8 mouse cellular contexts compared by ENCODE assay signal in genomic region chr17:66405601-66406000, GRCm38 (mm10). TPM values are rescaled to one million over a fixed set of nuclear protein-coding genes. Genes with fewer than 3 reads are reported as not detected.
DNase-seq lines count a peak whose midpoint lies in the region; ATAC-seq and TF ChIP-seq lines count a peak whose summit lies in the region.
"Had no signal": no experiment of that assay in that cellular context is flagged by ENCODE, and none has a peak within 500 bp of the region (broad histone marks: within the 10 kb centered on the region; RNA-seq: fewer than 3 reads in every experiment).

No protein-coding gene starts in this region.

- no peak for ATAC-seq in intestine, embryonic 14.5 days (replicated peaks; ENCODE audit: low FRiP score, low TSS enrichment, low read depth)
- no peak for ATAC-seq in intestine, embryonic 16.5 days
- no peak for ATAC-seq in embryonic facial prominence, embryonic 14.5 days (ENCODE audit: low read depth)
- no peak for ATAC-seq in limb, embryonic 15.5 days (ENCODE audit: insufficient number of reproducible peaks, low FRiP score, low TSS enrichment, low read depth)

- H3K4me1 ChIP-seq in intestine, embryonic 14.5 days (replicated peaks; ENCODE audit: control insufficient read depth, insufficient read depth, low read length) = peaks cover 40% of the 10 kb centered on the region
- H3K4me1 ChIP-seq in intestine, embryonic 16.5 days (ENCODE audit: control insufficient read depth, insufficient read depth, low read length) = peaks cover 34% of the 10 kb centered on the region
- H3K4me1 ChIP-seq in ES-Bruce4 (ENCODE audit: control insufficient read depth, insufficient read depth, low read length) = peaks cover 6% of the 10 kb centered on the region
- peaks cover 18% of the 10 kb centered on the region for H3K4me1 ChIP-seq in embryonic facial prominence, embryonic 14.5 days (ENCODE audit: control insufficient read depth, insufficient read depth, low read length)
- H3K4me1 ChIP-seq in limb, embryonic 15.5 days = peaks cover 11% of the 10 kb centered on the region

- no peak overlapping the region for H3K9ac ChIP-seq in intestine, embryonic 14.5 days (ENCODE audit: low read length)
- H3K9ac ChIP-seq in intestine, embryonic 16.5 days (ENCODE audit: low read depth, low read length) = no peak overlapping the region
- H3K9ac ChIP-seq in ES-Bruce4 (ENCODE audit: low read depth, poor library complexity, severe bottlenecking) = no peak overlapping the region
- H3K9ac ChIP-seq in embryonic facial prominence, embryonic 14.5 days (ENCODE audit: low read depth, low read length) = no peak overlapping the region
- H3K9ac ChIP-seq in limb, embryonic 15.5 days = no peak overlapping the region

- no peak for TF ChIP-seq POLR2A in ES-Bruce4 (IDR thresholded peaks at IDR 0.05; ENCODE audit: insufficient read depth, low read length)

- TF ChIP-seq CTCF in ES-Bruce4 (IDR thresholded peaks at IDR 0.05; ENCODE audit: low read depth, low read length) = no peak

- no peak overlapping the region for H3K4me3 ChIP-seq in intestine, embryonic 14.5 days (ENCODE audit: low read depth, low read length)
- H3K4me3 ChIP-seq in intestine, embryonic 16.5 days (ENCODE audit: low read length) = no peak overlapping the region
- no peak overlapping the region for H3K4me3 ChIP-seq in ES-Bruce4 (ENCODE audit: low read depth, low read length)
- no peak overlapping the region for H3K4me3 ChIP-seq in embryonic facial prominence, embryonic 14.5 days (ENCODE audit: low read depth, low read length)
- no peak overlapping the region for H3K4me3 ChIP-seq in limb, embryonic 15.5 days

- H3K9me3 ChIP-seq in intestine, embryonic 14.5 days (ENCODE audit: control insufficient read depth, low read length) = no peaks in the 10 kb centered on the region
- no peaks in the 10 kb centered on the region for H3K9me3 ChIP-seq in intestine, embryonic 16.5 days (ENCODE audit: control insufficient read depth, low read length)
- no peaks in the 10 kb centered on the region for H3K9me3 ChIP-seq in ES-Bruce4 (replicated peaks; ENCODE audit: control insufficient read depth, insufficient read depth, low read length, poor library complexity, severe bottlenecking)
- no peaks in the 10 kb centered on the region for H3K9me3 ChIP-seq in embryonic facial prominence, embryonic 14.5 days (ENCODE audit: control insufficient read depth, low read length)
- H3K9me3 ChIP-seq in limb, embryonic 15.5 days = no peaks in the 10 kb centered on the region

- whole genome bisulfite sequencing in intestine, embryonic 14.5 days = 44% methylated on average over 7 of the region's 7 CpGs
- WGBS in intestine, embryonic 16.5 days = 45% methylated on average over 7 of the region's 7 CpGs
- WGBS in embryonic facial prominence, embryonic 14.5 days = 56% methylated on average over 7 of the region's 7 CpGs
- WGBS in limb, embryonic 15.5 days = 40% methylated on average over 7 of the region's 7 CpGs

- DNase-seq in intestine, embryonic 14.5 days (ENCODE audit: low spot score) = no peak
- DNase-seq in embryonic facial prominence, embryonic 14.5 days (ENCODE audit: low spot score) = no peak
- no peak for DNase-seq in thymus, postnatal 0 days (ENCODE audit: low spot score)
- no peak for DNase-seq in urinary bladder, postnatal 4 days (ENCODE audit: low spot score in 2 of 2)
- DNase-seq: thymus, postnatal 36 days had no signal

- H3K4me2 ChIP-seq in intestine, embryonic 14.5 days (ENCODE audit: low read length) = 0 out of 2 replicates have a peak overlapping the region, but pooled peaks have one; percentile 27
- no peak overlapping the region for H3K4me2 ChIP-seq in intestine, embryonic 16.5 days (ENCODE audit: low read depth, low read length)
- H3K4me2 ChIP-seq in embryonic facial prominence, embryonic 14.5 days (ENCODE audit: low read depth, low read length) = peak overlapping the region; percentile 31
- 0 out of 2 replicates have a peak overlapping the region, but pooled peaks have one; percentile 7 for H3K4me2 ChIP-seq in limb, embryonic 15.5 days

- TF ChIP-seq EP300 in ES-Bruce4 (IDR thresholded peaks at IDR 0.05; ENCODE audit: insufficient read depth, low read depth, low read length) = no peak

- H3K27me3 ChIP-seq in intestine, embryonic 14.5 days (replicated peaks; ENCODE audit: control insufficient read depth, insufficient read depth, low read length) = 0 out of 2 replicates have a peak, but pooled peaks cover 2% of the 10 kb centered on the region
- H3K27me3 ChIP-seq in intestine, embryonic 16.5 days (replicated peaks; ENCODE audit: control insufficient read depth, insufficient read depth, low read length) = no peaks in the 10 kb centered on the region
- H3K27me3 ChIP-seq in ES-Bruce4 (ENCODE audit: control insufficient read depth, insufficient read depth, low read length, poor library complexity, severe bottlenecking) = no peaks in the 10 kb centered on the region
- no peaks in the 10 kb centered on the region for H3K27me3 ChIP-seq in embryonic facial prominence, embryonic 14.5 days (replicated peaks; ENCODE audit: control insufficient read depth, insufficient read depth, low read length)
- H3K27me3 ChIP-seq in limb, embryonic 15.5 days = no peaks in the 10 kb centered on the region

- no peaks in the 10 kb centered on the region for H3K36me3 ChIP-seq in intestine, embryonic 14.5 days (ENCODE audit: control insufficient read depth, insufficient read depth, low read length)
- H3K36me3 ChIP-seq in intestine, embryonic 16.5 days (ENCODE audit: control insufficient read depth, insufficient read depth, low read length) = no peaks in the 10 kb centered on the region
- H3K36me3 ChIP-seq in ES-Bruce4 (ENCODE audit: control insufficient read depth, insufficient read depth, low read length, poor library complexity, severe bottlenecking) = peaks cover 28% of the 10 kb centered on the region
- H3K36me3 ChIP-seq in embryonic facial prominence, embryonic 14.5 days (ENCODE audit: control insufficient read depth, insufficient read depth, low read length) = no peaks in the 10 kb centered on the region
- no peaks in the 10 kb centered on the region for H3K36me3 ChIP-seq in limb, embryonic 15.5 days

- H3K27ac ChIP-seq in intestine, embryonic 14.5 days (ENCODE audit: low read depth) = peak overlapping the region; percentile 22; the same call in 1 of the 2 replicates
- H3K27ac ChIP-seq in intestine, embryonic 16.5 days (ENCODE audit: low read length) = no peak overlapping the region
- peak overlapping the region; percentile 54; the same call in 1 of the 2 replicates for H3K27ac ChIP-seq in ES-Bruce4 (ENCODE audit: insufficient read depth, low read length)
- H3K27ac ChIP-seq in embryonic facial prominence, embryonic 14.5 days (replicated peaks; ENCODE audit: low read depth, low read length) = 0 out of 2 replicates have a peak overlapping the region, but pooled peaks have one; percentile 48
- H3K27ac ChIP-seq in limb, embryonic 15.5 days = no peak overlapping the region

RNA-seq across cellular contexts. Expression of gene Mtcl1, which starts 43.9 kb away (rescaled TPM):
- polyA plus RNA-seq in intestine, embryonic 14.5 days (2014; fragmentation: Nextera tagmentation; extraction: Ambion mirVana) = 11.7 and 14.6 TPM in 2 replicates
- 4.0 and 4.1 TPM in 2 replicates for polyA plus RNA-seq in intestine, embryonic 16.5 days (2015; fragmentation: Nextera tagmentation; extraction: Ambion mirVana)
- polyA plus RNA-seq in ES-Bruce4 (2011; ENCODE audit: insufficient read depth, insufficient read length, low read depth, missing spikeins) = 91.0 and 92.3 TPM in 2 replicates
- 8.2 and 8.8 TPM in 2 replicates for polyA plus RNA-seq in embryonic facial prominence, embryonic 14.5 days (2014; fragmentation: Nextera tagmentation; extraction: Ambion mirVana)
- polyA plus RNA-seq in limb, embryonic 15.5 days (2015; fragmentation: Nextera tagmentation; extraction: Ambion mirVana) = 4.0 and 4.3 TPM in 2 replicates
- 4.4 and 5.6 TPM in 2 replicates for polyA plus RNA-seq in thymus, postnatal 0 days (2015; fragmentation: Nextera tagmentation; extraction: Ambion mirVana)

Comparison
In these comparisons a context has a peak if more than half of its experiments do, and no peak if none do; other contexts are left out.
1. H3K27ac ChIP-seq: peak in intestine, embryonic 14.5 days (single experiment), ES-Bruce4 (single experiment) and embryonic facial prominence, embryonic 14.5 days (single experiment); none in intestine, embryonic 16.5 days (single experiment) and limb, embryonic 15.5 days (single experiment).